Mouse (Mus musculus): ENCODE data around the gene Rhoj.
A peak's percentile ranks its signal among the peaks of the same experiment; 100 is the strongest.

Gene Rhoj

DNA sequence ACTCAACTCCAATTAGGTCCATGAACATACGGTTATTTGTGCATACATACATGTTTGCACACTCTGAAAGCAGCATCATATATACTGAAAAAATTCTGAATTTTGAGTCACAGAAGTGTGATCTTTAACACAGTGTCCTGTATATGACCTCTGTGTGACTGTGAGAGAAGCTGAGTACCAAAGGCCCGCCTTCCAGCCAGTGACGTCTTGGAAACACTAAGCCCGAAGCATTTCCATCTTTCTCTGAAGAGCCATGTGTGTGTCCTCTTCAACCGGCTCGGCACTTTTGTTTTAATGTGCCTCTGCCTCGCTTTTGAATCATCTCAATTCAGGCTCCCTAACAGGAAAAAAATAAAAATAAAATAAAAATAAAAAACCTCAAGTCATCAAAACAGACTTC is 43.7 kb downstream of the Rhoj start:
- no peak for DNase-seq

DNA sequence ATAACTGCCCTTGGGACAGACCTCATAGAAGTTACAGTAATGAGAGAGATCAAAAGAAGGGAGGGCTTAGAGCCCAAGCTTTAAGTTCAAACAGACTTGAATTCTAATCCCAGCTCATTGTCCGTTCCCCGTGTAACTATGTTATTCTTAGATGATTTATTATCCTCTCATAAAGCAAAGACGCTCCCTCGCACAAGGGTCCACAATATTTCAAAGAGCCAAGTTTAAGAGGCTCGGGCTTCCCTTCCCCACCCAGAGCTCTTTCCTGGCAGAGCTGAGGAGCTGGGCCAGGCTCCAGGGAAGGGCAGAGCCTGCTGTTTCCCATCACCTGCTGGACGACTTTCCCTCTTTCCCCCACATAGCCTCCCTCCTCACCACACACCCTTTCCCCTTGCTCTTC is 44.3 kb downstream of the Rhoj start:
- DNase-seq, result no peak

DNA sequence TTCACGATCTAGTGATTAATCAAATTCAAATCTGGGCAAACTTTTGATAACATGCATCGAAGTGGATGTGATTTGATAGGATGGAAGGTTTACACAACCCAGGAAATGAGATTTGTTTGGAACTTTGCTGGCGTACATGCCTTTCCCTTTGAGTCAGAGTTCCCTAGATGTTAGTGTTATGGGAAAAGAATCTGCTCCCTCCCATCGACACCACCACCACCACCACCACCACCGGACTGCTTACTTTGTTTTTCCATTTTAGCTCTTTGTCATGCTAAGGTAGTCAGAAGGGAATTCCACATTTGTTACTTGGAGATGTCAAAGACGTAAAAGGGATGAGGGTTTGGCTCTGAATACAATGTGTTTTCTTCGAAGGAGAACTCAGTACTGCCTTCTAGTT is 46.2 kb downstream of the Rhoj start:
- DNase-seq, result no peak

DNA sequence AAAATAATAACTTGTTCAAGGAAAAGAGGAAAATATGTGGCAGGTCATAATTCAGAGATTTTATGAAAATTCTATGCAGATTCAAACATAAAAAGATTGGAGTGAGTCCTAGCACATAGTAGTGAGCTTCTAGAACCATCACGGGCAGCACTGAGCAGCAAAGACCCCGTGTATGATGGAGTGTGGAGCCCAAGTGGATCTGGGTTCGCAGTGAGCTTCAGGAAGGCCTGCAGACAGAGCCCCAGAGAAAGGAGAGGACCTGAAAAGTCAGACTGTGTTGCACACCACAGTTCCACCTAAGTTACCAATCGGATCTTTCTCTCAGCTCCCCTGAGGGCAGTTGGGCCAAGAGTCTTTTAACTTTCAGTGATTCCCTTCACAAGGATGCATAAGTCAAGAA is 49.7 kb downstream of the Rhoj start:
- DNase-seq, result no peak

DNA sequence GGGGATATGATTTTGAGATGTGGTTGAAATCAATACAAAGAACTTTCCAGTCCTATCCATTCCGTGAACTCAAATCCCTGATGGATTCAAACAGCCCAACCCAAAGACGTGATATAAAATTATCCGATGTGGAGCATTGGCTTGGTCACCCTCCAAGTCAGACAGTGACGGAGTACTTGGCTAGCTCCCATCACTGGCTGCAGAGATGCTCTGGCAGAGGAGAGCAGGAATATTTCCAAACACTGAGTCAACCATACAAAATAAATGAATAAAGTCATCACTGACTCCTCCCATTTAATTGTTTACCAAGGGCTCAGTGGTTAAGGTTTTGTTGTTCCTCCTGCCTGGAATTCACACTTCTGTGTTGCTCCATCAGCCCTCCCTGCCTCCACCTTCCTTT is 50.6 kb downstream of the Rhoj start:
- DNase-seq, result no peak

DNA sequence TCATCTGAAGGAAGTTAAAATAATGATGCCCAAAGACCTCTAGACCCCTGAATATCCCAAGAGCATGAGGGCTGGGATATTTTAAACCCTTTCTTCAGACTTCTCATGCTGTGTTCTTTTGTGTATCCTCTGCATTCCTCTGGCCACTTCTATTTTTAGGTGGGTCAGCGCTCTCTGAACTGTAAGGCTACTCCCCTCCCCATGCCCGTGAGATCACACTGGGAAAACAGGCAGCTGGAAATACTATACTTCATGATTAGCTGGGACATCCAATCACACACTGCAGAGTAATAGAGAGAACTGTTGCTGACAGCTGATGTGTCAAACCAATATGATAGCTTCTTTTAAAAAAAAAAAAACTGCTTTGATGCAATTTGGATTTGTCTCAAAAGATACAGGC is 51.4 kb downstream of the Rhoj start:
- no peak for DNase-seq

DNA sequence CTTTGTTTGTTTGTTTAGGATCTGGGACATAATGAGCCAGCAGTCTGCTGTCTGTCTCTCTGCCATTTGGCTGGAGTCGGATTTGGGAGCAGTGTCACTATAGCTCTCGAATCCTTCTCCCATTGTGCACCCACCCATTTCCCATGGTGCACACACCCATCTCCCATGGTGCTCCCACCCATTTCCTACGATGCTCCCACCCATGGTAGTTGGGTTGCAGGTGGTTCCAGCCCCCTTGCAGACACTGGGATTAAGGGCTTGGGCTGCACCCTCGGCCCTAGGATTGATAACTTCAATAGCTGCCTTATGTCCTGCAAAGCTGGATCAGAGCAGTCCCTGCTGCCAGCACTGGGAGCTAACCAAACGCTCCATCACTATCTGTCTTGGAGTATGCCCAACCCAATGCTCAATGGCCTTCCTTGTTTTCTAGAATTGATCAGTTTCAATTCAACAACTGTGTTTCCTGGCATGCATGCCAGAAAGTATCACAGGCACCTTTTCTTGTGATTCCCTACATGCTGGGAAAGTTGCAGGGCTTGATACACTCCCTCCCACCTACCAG is 51.9 kb downstream of the Rhoj start:
- no peak for DNase-seq

DNA sequence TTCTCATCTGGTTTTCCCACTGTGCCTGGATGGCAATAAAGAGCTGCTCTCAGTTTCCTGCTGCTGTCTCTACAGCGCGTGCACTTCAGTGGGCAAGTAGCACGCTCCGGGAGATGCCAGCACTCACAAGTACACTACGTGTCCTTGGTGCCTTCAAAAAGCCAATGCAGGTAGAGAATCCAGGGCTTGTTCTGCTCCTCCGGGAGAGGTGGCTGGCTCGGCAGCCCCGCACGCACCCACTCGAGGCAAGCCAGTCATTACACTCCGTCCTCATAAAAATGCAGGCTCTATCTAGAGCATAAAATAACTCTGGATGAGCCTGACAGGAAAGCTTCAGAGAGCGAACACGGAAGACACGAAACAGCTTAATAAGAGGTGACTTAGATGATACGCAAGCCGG is 54.3 kb downstream of the Rhoj start:
- no peak for DNase-seq

DNA sequence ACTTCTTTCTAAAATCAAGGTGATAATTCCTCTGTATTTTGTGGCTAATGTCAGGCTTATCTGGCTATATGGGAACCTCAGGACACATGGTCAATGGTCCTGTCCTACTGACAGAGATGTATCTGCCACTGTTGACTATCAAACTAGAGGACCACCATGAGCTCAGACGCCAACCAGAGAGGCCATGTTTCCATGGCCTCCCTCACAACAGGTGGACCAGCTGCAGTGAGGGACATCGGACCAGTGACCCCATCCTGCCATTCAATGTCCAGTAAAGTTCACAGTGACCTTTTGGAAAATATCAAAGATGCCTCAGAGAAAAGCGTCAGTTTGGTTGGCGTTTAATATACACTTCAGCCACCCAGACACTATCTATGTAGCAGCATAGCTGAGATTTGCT is 56.3 kb downstream of the Rhoj start:
- no peak for DNase-seq

DNA sequence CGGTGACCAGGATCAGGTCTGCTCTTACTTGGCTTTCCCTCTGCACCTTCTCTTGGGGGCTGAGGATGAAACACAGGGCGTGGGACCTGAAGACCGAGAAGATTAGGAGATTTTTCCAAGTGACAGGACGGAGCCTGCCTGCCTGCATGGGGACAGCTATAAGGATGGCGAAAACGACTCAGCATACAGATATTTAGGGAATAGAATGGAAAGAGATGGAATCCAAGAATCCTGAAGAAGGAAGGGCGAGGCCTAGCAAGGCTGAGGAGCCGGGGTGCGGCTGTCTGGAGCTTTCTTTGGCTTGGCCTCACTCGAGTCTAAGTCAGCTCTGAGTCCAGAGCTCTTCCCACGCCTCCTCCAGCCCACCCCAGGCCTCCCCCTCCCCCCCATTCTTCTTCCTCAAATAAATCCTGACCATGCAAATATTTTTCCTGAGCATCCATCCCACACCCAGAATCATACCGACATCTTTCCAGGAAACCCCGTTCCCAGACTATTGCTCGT is 57.6 kb downstream of the Rhoj start:
- DNase-seq, result no peak

DNA sequence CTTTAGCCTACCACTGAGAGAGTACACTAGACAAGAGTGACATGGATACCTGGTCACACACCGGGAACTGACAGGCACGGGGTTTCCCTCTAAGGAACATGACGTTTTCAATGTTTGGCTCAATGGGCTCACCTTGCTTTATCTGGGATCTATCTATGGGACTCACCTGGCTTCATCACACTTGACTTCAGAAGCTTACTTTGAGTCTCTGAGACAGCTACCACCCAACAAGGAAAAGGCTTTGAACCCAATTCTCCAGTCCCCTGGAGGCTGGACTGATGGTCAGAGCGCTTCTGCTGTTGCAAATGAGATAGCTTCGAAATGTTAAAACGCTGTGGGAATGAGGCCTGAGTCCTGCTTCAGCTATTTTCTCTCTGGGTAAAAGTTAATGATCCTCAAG is 59.2 kb downstream of the Rhoj start:
- DNase-seq, result no peak

DNA sequence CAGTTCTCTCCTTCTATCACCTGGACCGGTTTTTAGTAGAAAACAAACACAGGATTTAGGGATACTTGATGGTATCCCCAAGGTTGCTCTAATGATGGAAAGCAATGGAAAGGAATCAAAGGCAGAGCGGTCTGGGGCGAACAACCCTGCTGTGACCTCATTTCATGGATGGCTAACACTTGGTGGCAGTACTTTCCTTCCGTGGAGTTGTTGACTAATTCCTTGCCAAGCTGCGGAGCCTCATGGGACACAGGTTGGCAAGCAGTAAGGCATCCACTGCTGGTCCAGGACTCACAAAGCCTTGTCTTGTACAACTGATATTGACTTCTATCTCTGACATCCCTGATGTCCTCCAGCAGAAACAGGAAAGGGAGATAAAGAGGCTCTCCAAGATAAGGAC is 60.4 kb downstream of the Rhoj start:
- DNase-seq, result no peak

DNA sequence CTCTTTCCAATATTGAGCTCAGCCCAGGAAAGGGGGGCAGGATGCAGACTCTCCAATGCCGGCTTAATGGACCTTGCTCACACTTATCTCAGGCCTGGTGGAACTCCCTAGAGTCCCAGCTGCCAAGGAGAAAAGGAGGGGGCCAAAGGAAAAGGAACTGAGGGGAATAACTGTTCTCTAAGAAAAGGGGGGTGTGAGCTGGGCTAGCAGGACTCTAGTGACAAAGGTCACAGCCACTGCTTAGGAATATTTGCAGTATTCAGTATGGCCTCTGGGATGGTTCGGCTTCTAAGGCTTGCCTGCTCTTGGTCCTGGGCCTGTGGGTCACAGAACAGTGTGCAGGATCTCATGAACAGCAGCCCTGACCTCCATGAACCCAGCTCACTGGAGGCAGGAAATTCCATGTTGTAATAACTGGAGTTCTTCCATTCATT is 61.3 kb downstream of the Rhoj start:
- no peak for DNase-seq

DNA sequence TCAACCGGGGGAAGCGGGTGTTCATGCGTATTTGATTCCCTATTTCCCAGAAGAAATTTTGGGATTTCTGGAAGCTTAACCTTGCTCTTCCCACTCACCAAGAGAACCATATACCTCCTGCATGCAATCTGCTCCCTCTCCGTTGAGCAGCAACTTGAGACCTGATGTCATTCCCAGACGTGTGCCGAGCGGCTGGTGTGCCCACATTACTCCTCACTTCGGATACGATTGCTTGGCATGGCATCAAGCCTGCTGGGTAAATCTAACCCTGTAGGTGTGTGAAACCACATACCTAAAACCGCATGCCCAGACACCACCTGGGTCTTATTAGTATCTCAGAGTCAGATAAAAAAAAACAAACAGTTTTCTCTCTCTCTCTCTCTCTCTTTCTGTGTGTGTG is 66.3 kb downstream of the Rhoj start:
- no peak for DNase-seq

DNA sequence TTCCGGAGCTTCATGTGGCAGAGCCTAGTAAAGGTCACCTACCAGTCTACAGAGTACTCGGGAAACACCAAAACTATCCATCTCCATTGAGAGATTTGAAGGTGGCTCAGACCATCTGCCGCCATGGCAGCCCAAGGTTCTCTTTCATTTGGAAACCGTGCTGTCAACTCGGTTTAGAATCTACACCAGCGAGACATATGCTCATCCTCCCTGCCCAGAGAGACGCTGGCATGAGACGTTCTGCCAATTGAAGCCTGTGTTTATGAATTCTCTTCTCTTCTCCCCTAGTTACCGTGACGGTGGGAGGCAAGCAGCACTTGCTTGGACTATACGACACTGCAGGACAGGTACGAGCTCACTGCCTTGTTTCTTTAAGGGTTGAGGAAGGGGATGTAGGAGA is 66.9 kb downstream of the Rhoj start:
- DNase-seq, result no peak

DNA sequence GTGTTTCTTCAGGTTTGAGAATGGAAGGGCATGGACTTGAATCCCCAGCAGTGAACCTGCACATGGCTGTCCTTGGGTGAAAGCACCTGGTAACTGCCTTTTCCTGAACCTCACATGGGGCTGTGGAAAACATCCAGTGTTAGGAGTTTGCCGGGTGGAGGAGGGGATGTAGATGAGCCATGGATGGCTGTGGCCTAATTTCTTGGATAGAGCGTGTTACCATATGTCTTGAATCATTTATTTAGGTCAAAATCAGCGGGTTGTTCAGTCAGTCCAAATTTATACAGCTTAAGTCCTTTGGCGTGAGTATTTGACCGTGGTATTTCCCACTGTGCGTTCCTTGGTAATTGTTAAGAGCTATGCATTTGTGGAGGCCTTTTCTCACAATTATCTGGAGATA is 68.0 kb downstream of the Rhoj start:
- DNase-seq, result no peak

DNA sequence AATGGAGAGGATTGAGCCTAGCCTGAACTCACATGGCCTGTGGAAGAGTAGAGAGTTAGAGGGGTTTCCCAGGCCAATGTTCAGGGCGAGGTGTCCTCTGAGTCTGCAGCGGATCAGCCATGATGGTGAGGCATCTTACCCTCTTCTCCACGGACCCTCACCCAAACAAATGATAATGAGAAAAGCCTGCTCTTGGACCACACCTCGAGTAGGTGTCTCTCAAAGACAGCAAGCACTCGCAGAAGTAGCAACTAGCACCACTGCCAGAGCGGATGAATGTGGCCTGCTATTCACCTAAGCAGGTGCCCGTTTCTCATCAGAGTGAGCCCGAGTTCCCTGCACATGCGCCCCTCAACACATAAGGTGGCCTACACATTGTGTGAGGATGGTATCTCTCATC is 78.6 kb downstream of the Rhoj start:
- no peak for DNase-seq

DNA sequence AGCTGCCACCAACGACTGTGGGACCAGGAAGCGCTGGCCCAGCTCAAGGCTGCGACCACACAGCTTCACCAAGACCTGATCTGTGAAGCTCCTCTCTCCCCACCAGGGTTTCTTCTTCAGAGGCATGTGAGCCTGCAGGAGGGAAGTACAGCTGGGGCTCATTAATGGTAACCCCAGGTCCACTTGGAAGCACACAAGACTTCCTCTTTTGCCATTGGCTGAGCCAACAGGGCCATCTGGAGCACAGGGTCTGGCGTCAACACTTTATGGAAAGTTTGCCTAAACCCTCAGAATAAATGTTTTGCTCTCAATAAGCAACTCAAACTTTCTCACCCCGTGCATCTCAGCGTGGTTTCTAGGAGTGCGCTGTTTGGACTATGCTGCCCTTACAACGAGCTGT is 79.0 kb downstream of the Rhoj start:
- DNase-seq, result no peak

DNA sequence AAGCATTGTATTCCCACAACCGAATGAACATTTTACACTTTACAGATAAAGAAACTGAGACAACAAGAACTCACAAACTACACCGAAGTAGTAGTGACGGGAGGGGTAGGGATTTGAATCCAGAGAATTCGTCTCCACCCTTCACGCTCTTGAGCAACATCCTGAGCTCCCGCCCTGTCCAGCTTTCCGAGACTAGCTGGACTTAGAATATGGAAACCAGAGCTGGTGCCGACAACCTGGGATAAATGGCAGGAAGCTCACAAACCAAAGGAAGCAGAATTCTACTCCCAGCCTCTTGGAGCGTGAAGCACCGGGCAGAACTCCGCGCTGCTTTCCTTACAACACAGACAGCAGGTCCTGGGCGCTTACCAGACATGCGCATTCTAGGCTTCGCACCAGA is 79.7 kb downstream of the Rhoj start:
- DNase-seq, result no peak

DNA sequence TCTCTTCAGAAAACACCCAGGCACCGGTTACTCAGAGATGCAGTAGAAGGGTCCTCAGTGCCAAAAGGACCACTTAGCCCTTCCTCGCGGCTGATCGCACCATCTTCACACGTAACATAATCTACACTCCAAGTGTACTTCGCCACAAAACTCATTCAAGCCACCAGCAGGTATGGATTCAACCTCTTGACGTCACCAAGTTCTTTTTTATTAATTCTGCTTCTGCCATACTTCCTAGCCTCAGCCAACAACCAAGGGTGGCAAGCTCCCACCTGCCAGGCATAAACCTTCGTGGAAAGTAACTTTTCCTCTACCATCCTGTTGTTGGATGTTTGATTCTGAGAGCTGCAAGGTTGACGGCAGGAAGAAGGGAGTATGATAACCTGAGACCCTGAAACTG is 80.4 kb downstream of the Rhoj start:
- DNase-seq, result no peak

DNA sequence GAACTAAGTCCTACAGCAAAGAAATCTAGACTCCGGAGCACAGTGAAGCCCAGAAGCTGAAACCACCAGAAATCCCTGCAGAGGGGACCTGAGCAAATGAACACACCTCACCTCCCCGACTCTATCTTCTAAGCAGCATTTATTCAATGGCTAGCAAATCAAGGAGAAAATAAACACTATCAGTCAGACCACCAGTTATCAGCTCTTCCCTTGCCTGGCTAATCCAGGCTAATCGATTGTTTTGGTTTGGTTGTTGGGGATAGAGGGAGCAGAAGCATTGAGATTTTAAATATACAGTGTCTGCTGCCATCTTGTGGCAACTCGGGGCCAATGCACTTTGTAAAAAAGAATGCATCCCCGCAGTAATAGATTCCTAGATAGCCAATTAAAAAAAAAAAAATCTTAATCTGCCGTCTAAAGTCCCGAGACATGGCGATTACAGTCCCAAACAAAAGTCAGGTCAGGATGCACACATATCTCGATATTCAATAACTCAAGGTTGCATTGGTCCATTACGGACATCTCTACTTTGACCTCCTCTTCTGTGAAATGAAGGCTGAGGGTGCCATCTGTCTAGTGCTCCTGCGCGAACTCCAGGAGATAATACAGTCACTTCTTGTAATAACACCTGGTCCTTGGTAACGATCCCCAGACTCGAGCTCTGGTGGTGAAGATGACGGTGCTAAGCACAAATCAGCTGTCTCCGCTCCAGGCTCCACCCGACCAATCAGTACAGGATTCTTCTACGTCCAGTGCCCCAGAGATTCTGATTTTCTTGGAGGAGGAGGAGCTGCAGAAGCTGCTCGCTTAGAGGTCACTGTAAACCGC is 81.4 kb downstream of the Rhoj start:
- DNase-seq, result peak; percentile 31 to 37

DNA sequence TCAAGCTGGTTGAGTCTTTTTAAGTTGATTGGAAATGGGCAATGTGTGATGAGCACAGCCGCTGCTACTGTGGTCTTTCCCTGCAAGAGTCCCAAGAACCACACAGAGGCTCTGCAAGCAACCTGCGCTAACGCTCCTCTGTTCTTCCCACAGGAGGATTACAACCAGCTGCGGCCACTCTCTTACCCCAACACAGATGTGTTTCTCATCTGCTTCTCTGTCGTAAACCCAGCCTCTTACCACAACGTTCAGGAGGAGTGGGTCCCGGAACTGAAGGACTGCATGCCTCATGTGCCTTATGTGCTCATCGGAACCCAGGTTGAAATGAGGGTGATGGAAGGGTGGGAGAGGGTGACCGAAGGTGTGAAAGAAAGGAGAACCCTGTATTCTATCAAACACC is 83.4 kb downstream of the Rhoj start:
- no peak for DNase-seq

DNA sequence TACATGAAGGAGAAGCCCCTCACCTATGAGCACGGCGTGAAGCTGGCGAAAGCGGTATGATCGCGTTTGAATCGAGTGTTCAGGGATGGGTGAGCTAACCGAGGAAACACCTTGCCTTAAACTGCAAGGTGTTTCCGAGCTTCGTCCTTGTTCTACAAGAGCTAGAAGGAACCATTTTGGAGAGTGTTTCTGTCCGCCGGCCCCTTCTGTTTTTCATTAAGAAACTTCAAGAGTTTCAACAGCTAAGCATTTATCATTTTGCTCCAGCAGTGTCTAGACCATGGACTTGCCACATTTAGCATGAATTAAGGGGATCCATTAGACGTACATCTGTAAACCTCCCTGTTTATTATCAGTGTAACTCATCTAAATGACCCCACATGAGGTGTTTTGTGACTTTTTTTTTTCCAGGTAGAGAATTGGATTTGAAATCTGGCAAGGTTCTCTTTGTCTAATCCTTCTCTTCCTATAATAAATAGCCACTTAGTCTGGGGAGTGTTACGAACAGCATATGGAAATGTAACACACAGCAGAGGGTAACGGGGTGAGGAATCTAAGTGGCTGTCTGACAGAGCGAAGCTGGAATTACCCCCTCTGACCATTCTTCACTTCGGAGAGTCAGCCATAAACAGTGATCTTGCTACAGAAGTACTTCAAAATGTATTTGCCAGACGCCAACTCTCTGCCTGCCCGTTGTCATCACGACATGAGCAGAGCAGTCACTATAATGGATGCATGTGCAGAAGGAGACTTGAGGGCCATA is 86.1 kb downstream of the Rhoj start:
- DNase-seq, result no peak

DNA sequence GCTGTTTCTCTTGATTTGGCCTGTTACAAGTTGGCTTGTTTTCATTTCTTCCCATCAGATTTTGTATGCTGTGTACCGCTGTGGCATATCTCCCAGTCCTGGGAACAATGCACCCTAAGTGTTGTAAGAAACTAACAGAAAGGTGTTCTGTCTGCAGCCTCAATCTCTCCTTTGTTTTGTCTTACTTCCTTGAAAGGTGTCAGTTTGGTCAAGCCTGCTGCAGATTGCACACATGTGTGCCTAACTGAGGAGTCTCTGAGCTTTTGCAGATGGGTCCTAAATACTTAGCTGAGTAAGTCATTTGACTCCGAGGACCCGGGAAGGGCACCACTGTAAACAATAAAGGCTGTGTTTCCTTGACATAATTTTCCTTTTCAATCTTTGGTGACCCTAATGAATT is 88.5 kb downstream of the Rhoj start:
- no peak for DNase-seq

Data from B cell, adult 2 months (primary cell).